Comparison of ENCODE assay signal across 13 mouse cellular contexts in the genomic region with DNA sequence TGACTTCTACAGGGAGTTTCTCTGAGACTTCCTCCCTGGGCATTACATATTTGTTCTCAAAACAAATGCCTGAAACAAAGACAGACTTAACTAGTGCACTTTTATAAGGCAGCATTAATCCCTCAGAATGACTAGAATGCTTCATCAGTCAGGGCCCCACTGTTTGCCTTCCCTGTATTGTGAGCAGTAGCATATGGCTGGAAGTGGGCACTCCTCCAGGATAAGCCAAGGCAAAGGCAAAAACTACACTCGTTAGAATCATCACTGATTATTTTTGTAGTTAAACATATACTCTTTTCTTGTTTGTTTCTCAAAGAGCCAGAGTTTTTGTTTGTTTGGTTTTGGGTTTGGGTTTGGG. TPM values are rescaled to one million over a fixed set of nuclear protein-coding genes. Genes with fewer than 3 reads are reported as not detected.
DNase-seq lines count a peak whose midpoint lies in the region; ATAC-seq lines count a peak whose summit lies in the region.
"Had no signal": no experiment of that assay in that cellular context is flagged by ENCODE, and none has a peak within 500 bp of the region (broad histone marks: within the 10 kb centered on the region; RNA-seq: fewer than 3 reads in every experiment).

No protein-coding gene starts in this region.

- no peak overlapping the region for H3K4me2 ChIP-seq in heart, embryonic 13.5 days
- H3K4me2 ChIP-seq in embryonic facial prominence, embryonic 14.5 days (ENCODE audit: low read depth, low read length) = no peak overlapping the region
- H3K4me2 ChIP-seq in stomach, embryonic 14.5 days (replicated peaks; ENCODE audit: low read depth, low read length) = no peak overlapping the region
- H3K4me2 ChIP-seq: midbrain, embryonic 12.5 days had no signal

- DNase-seq in heart, postnatal 14 days = no peak
- peak; percentile 15 to 27 for DNase-seq in kidney, postnatal 4 days
- DNase-seq in kidney, postnatal 10 days = no peak
- no peak for DNase-seq in embryonic facial prominence, embryonic 14.5 days (ENCODE audit: low spot score)
- DNase-seq in right cerebral cortex, postnatal 25 days = no peak
- DNase-seq: cerebellum, adult 2 months; gastrocnemius, postnatal 10 days; lung, postnatal 14 days had no signal

- H3K27me3 ChIP-seq in heart, embryonic 13.5 days (replicated peaks) = no peaks in the 10 kb centered on the region
- no peaks in the 10 kb centered on the region for H3K27me3 ChIP-seq in embryonic facial prominence, embryonic 14.5 days (replicated peaks; ENCODE audit: control insufficient read depth, insufficient read depth, low read length)
- H3K27me3 ChIP-seq in stomach, embryonic 14.5 days (ENCODE audit: control insufficient read depth, insufficient read depth, low read length) = no peaks in the 10 kb centered on the region
- H3K27me3 ChIP-seq: midbrain, embryonic 12.5 days had no signal

- H3K36me3 ChIP-seq in heart, embryonic 13.5 days = no peaks in the 10 kb centered on the region
- H3K36me3 ChIP-seq in embryonic facial prominence, embryonic 14.5 days (ENCODE audit: control insufficient read depth, insufficient read depth, low read length) = no peaks in the 10 kb centered on the region
- H3K36me3 ChIP-seq in stomach, embryonic 14.5 days (ENCODE audit: control insufficient read depth, insufficient read depth, low read length) = no peaks in the 10 kb centered on the region
- H3K36me3 ChIP-seq: midbrain, embryonic 12.5 days had no signal

- intact Hi-C loops in heart, postnatal 14 days (cut with DNase I) = no loop called here

- H3K9ac ChIP-seq in heart, embryonic 13.5 days = no peak overlapping the region
- no peak overlapping the region for H3K9ac ChIP-seq in embryonic facial prominence, embryonic 14.5 days (ENCODE audit: low read depth, low read length)
- H3K9ac ChIP-seq in stomach, embryonic 14.5 days (replicated peaks; ENCODE audit: low read depth, low read length) = no peak overlapping the region
- H3K9ac ChIP-seq: midbrain, embryonic 12.5 days had no signal

- no peaks in the 10 kb centered on the region for H3K9me3 ChIP-seq in heart, embryonic 13.5 days
- no peaks in the 10 kb centered on the region for H3K9me3 ChIP-seq in embryonic facial prominence, embryonic 14.5 days (ENCODE audit: control insufficient read depth, low read length)
- no peaks in the 10 kb centered on the region for H3K9me3 ChIP-seq in stomach, embryonic 14.5 days (ENCODE audit: control insufficient read depth, low read depth, low read length)
- H3K9me3 ChIP-seq: midbrain, embryonic 12.5 days had no signal

- no peak overlapping the region for H3K4me3 ChIP-seq in heart, embryonic 13.5 days
- H3K4me3 ChIP-seq in embryonic facial prominence, embryonic 14.5 days (ENCODE audit: low read depth, low read length) = no peak overlapping the region
- no peak overlapping the region for H3K4me3 ChIP-seq in stomach, embryonic 14.5 days (ENCODE audit: low read depth, low read length)
- H3K4me3 ChIP-seq: layer of hippocampus, adult 2 months; midbrain, embryonic 12.5 days had no signal

- 14% methylated on average over 1 of the region's 1 CpGs for WGBS in heart, embryonic 13.5 days
- WGBS in embryonic facial prominence, embryonic 14.5 days = 34% methylated on average over 1 of the region's 1 CpGs
- WGBS in stomach, embryonic 14.5 days = 9% methylated on average over 1 of the region's 1 CpGs

- 0 out of 2 replicates have a peak overlapping the region, but pooled peaks have one; percentile 55 for H3K27ac ChIP-seq in heart, embryonic 13.5 days (replicated peaks)
- H3K27ac ChIP-seq in embryonic facial prominence, embryonic 14.5 days (replicated peaks; ENCODE audit: low read depth, low read length) = 0 out of 2 replicates have a peak overlapping the region, but pooled peaks have one; percentile 1
- H3K27ac ChIP-seq in stomach, embryonic 14.5 days (ENCODE audit: low read length) = peak overlapping the region; percentile 68; the same call in 1 of the 2 replicates
- H3K27ac ChIP-seq: layer of hippocampus, adult 2 months; midbrain, embryonic 12.5 days had no signal

- H3K4me1 ChIP-seq in heart, embryonic 13.5 days = peaks cover 38% of the 10 kb centered on the region
- H3K4me1 ChIP-seq in embryonic facial prominence, embryonic 14.5 days (ENCODE audit: control insufficient read depth, insufficient read depth, low read length) = no peaks in the 10 kb centered on the region
- H3K4me1 ChIP-seq in stomach, embryonic 14.5 days (ENCODE audit: control insufficient read depth, insufficient read depth, low read length) = peaks cover 18% of the 10 kb centered on the region

- no peak for ATAC-seq in heart, embryonic 13.5 days (ENCODE audit: extremely low read depth, insufficient number of reproducible peaks, low FRiP score, low TSS enrichment)
- 0 out of 2 replicates have a peak, but pooled peaks have one; percentile 19 for ATAC-seq in embryonic facial prominence, embryonic 14.5 days (ENCODE audit: low read depth)
- ATAC-seq in stomach, embryonic 14.5 days (ENCODE audit: insufficient number of reproducible peaks, insufficient read depth, low FRiP score, low read depth) = peak; percentile 39; the same call in 1 of the 2 replicates

RNA-seq across cellular contexts. Expression of gene Cav1, which starts 11.0 kb away (rescaled TPM):
- 135 and 137 TPM in 2 replicates for polyA plus RNA-seq in heart, embryonic 13.5 days (2015; fragmentation: Nextera tagmentation; extraction: Ambion mirVana)
- total RNA-seq in heart, postnatal 14 days (2021) = 100 to 1,000 TPM; 415 to 448 TPM
- polyA plus RNA-seq in embryonic facial prominence, embryonic 14.5 days (2014; fragmentation: Nextera tagmentation; extraction: Ambion mirVana) = 195 and 238 TPM in 2 replicates
- polyA plus RNA-seq in stomach, embryonic 14.5 days (2014; fragmentation: Nextera tagmentation; extraction: Ambion mirVana) = 350 and 378 TPM in 2 replicates
- total RNA-seq: hematopoietic stem cell, adult 5-6 weeks had no signal

RNA-seq across cellular contexts. Expression of gene Cav2, which starts 36.2 kb away (rescaled TPM):
- polyA plus RNA-seq in heart, embryonic 13.5 days (2015; fragmentation: Nextera tagmentation; extraction: Ambion mirVana) = 23.4 and 26.2 TPM in 2 replicates
- total RNA-seq in heart, postnatal 14 days (2021) = 10 to 100 TPM; 64.8 to 66.2 TPM
- polyA plus RNA-seq in embryonic facial prominence, embryonic 14.5 days (2014; fragmentation: Nextera tagmentation; extraction: Ambion mirVana) = 30.4 and 40.5 TPM in 2 replicates
- polyA plus RNA-seq in stomach, embryonic 14.5 days (2014; fragmentation: Nextera tagmentation; extraction: Ambion mirVana) = 49.5 and 58.0 TPM in 2 replicates

Comparison
In these comparisons a context has a peak if more than half of its experiments do, and no peak if none do; other contexts are left out.
1. DNase-seq: peak in kidney, postnatal 4 days (2 of 2); none in heart, postnatal 14 days (0 of 2), kidney, postnatal 10 days (single experiment), embryonic facial prominence, embryonic 14.5 days (single experiment) and right cerebral cortex, postnatal 25 days (single experiment).
2. H3K27ac ChIP-seq: peak in every context shown above with its lines; median percentile 68 in stomach, embryonic 14.5 days; 55 in heart, embryonic 13.5 days; 1 in embryonic facial prominence, embryonic 14.5 days.